Mouse (Mus musculus) CH12.LX (cell line): ENCODE data around the gene Agpat2. TPM values are rescaled to one million over a fixed set of nuclear protein-coding genes. Genes with fewer than 3 reads are reported as not detected.

ENCODE experiments used
- DNase-seq: peaks from one replicate; pipeline ENCODE4 v3.0.0-alpha.2; 2013; ENCODE audit errors: extremely low read depth
- H3K27ac ChIP-seq: 2 replicates; pipeline ENCODE4 v1.5.1; 2012; ENCODE audit warnings: low read depth, mild to moderate bottlenecking, control low read depth, moderate library complexity; ENCODE audit not compliant: insufficient read depth
- H3K27me3 ChIP-seq: replicated peaks from 2 replicates; pipeline ENCODE3; 2012; ENCODE audit warnings: inconsistent platforms
- H3K36me3 ChIP-seq, 2 experiments: replicated peaks in 1 of 2; 2 replicates each; pipeline versions ENCODE3 to v1.6.1; 2012; ENCODE audit warnings: inconsistent platforms in 1 of 2, low read length in 1 of 2, mild to moderate bottlenecking in 1 of 2, mixed read lengths in 1 of 2, moderate library complexity in 1 of 2; ENCODE audit not compliant: control insufficient read depth in 1 of 2, insufficient read depth in 1 of 2
- H3K4me1 ChIP-seq, 2 experiments: 2 replicates each; pipeline ENCODE4 v1.6.1; 2012; ENCODE audit warnings: inconsistent platforms in 1 of 2, moderate library complexity in 1 of 2; ENCODE audit not compliant: insufficient read depth in 2 of 2, control insufficient read depth in 1 of 2
- H3K4me2 ChIP-seq: 2 replicates; pipeline ENCODE4 v1.6.1; 2012; ENCODE audit warnings: low read depth, mild to moderate bottlenecking, control low read depth; ENCODE audit not compliant: poor library complexity, insufficient read depth, severe bottlenecking
- H3K4me3 ChIP-seq, 3 experiments: fragments of 150-350 bp in 1 of 3; sonication (generic) in 1 of 3; replicated peaks in 1 of 3; 2 replicates each; pipeline versions ENCODE3 to v1.5.1; 2011 to 2012; ENCODE audit warnings: low read depth in 2 of 3, low read length in 2 of 3, mild to moderate bottlenecking in 2 of 3, moderate library complexity in 2 of 3, control low read depth in 1 of 3, improper control_type of control experiment in 1 of 3, inconsistent platforms in 1 of 3, mixed read lengths in 1 of 3; ENCODE audit not compliant: poor library complexity in 1 of 3
- H3K79me2 ChIP-seq: replicated peaks from 2 replicates; pipeline ENCODE4 v1.6.1; 2012; ENCODE audit warnings: mild to moderate bottlenecking, moderate library complexity; ENCODE audit not compliant: control insufficient read depth, poor library complexity, insufficient read depth, severe bottlenecking; ENCODE audit errors: extremely low read depth
- H3K9ac ChIP-seq: 2 replicates; pipeline ENCODE4 v1.6.1; 2012; ENCODE audit warnings: low read depth, mild to moderate bottlenecking, control low read depth, moderate library complexity; ENCODE audit not compliant: insufficient read depth
- H3K9me3 ChIP-seq: replicated peaks from 2 replicates; pipeline ENCODE3; 2012; ENCODE audit warnings: low read length, inconsistent platforms, mixed read lengths
- CHD1 ChIP-seq: IDR thresholded peaks from 2 replicates; pipeline ENCODE4 v1.6.1; 2012; ENCODE audit warnings: low read depth, low read length, improper control_type of control experiment, inconsistent platforms
- ELF1 ChIP-seq: IDR thresholded peaks from 2 replicates; pipeline ENCODE4 v1.6.1; 2014; ENCODE audit warnings: low read depth, mild to moderate bottlenecking, inconsistent platforms, low read length, improper control_type of control experiment
- ETS1 ChIP-seq: conservative IDR thresholded peaks from 2 replicates; pipeline ENCODE4 v1.6.1; 2012; ENCODE audit warnings: low read depth, mild to moderate bottlenecking, inconsistent platforms, low read length, improper control_type of control experiment, moderate library complexity
- GABPA ChIP-seq: IDR thresholded peaks from 2 replicates; pipeline ENCODE4 v1.6.1; 2012; ENCODE audit warnings: low read depth, low read length, improper control_type of control experiment, inconsistent platforms; ENCODE audit not compliant: insufficient replicate concordance
- IRF4 ChIP-seq: IDR thresholded peaks from 2 replicates; pipeline ENCODE4 v1.6.1; 2014; ENCODE audit warnings: low read depth, mild to moderate bottlenecking, inconsistent platforms, low read length, improper control_type of control experiment
- JUN ChIP-seq: IDR thresholded peaks from 2 replicates; pipeline ENCODE4 v1.6.1; 2011; ENCODE audit warnings: low read depth, mild to moderate bottlenecking, low read length, improper control_type of control experiment, moderate library complexity; ENCODE audit not compliant: insufficient read depth
- JUND ChIP-seq: conservative IDR thresholded peaks from 2 replicates; pipeline ENCODE4 v1.6.1; 2011; ENCODE audit warnings: low read depth, low read length, improper control_type of control experiment
- MAFK ChIP-seq: IDR thresholded peaks from 2 replicates; pipeline ENCODE4 v1.6.1; 2011; ENCODE audit warnings: low read length, improper control_type of control experiment; ENCODE audit not compliant: insufficient replicate concordance
- MAX ChIP-seq: IDR thresholded peaks from 2 replicates; pipeline ENCODE4 v1.6.1; 2011; ENCODE audit warnings: low read length, improper control_type of control experiment
- MEF2A ChIP-seq: IDR thresholded peaks from 2 replicates; pipeline ENCODE4 v1.6.1; 2014; ENCODE audit warnings: low read depth, mild to moderate bottlenecking, inconsistent platforms, low read length, improper control_type of control experiment, borderline replicate concordance
- MYC ChIP-seq: IDR thresholded peaks from 2 replicates; pipeline ENCODE4 v1.6.1; 2011; ENCODE audit warnings: low read depth, mild to moderate bottlenecking, improper control_type of control experiment, low read length
- NELFE ChIP-seq: IDR thresholded peaks from 2 replicates; pipeline ENCODE4 v1.6.1; 2011; ENCODE audit warnings: low read depth, low read length, improper control_type of control experiment
- POLR2AphosphoS2 ChIP-seq: IDR thresholded peaks from 2 replicates; pipeline ENCODE4 v1.6.1; 2011; ENCODE audit warnings: low read depth, low read length, improper control_type of control experiment
- RAD21 ChIP-seq: IDR thresholded peaks from 2 replicates; pipeline ENCODE4 v1.6.1; 2011; ENCODE audit warnings: low read depth, mild to moderate bottlenecking, low read length, improper control_type of control experiment, moderate library complexity
- RCOR1 ChIP-seq: conservative IDR thresholded peaks from 2 replicates; pipeline ENCODE4 v1.6.1; 2012; ENCODE audit warnings: low read depth, mild to moderate bottlenecking, inconsistent platforms, low read length, improper control_type of control experiment
- SIN3A ChIP-seq: IDR thresholded peaks from 2 replicates; pipeline ENCODE4 v1.6.1; 2012; ENCODE audit warnings: low read length, improper control_type of control experiment, inconsistent platforms
- SMC3 ChIP-seq: IDR thresholded peaks from 2 replicates; pipeline ENCODE4 v1.6.1; 2011; ENCODE audit warnings: low read depth, low read length, improper control_type of control experiment
- UBTF ChIP-seq: IDR thresholded peaks from 2 replicates; pipeline ENCODE4 v1.6.1; 2012; ENCODE audit warnings: low read depth, mild to moderate bottlenecking, inconsistent platforms, low read length, improper control_type of control experiment, moderate library complexity
- ZKSCAN1 ChIP-seq: IDR thresholded peaks from 2 replicates; pipeline ENCODE4 v1.6.1; 2012; ENCODE audit warnings: low read depth, inconsistent platforms, low read length, improper control_type of control experiment, borderline replicate concordance
- ZMIZ1 ChIP-seq: IDR thresholded peaks from 2 replicates; pipeline ENCODE4 v1.6.1; 2012; ENCODE audit warnings: low read depth, mild to moderate bottlenecking, inconsistent platforms, low read length, improper control_type of control experiment
- ZNF384 ChIP-seq: IDR thresholded peaks from 2 replicates; pipeline ENCODE4 v1.6.1; 2012; ENCODE audit warnings: low read depth, low read length, improper control_type of control experiment, inconsistent platforms
- dilution Hi-C: fragments of 300-500 bp; cut with MboI; formaldehyde crosslinking; loops from 2 replicates; pipeline ENCODE4 v1.14.3; 2020; ENCODE audit warnings: low sequenced_read_pairs; ENCODE audit not compliant: extremely low pct_unique_long_range_greater_than_20kb, extremely low pct_ligation_motif_present
- in situ Hi-C: fragments of 300-500 bp; cut with MboI; formaldehyde crosslinking; loops from 3 replicates; pipeline ENCODE4 v1.14.3; 2019; ENCODE audit warnings: low sequenced_read_pairs, low pct_ligation_motif_present, low pct_unique_long_range_greater_than_20kb, mixed read lengths
- polyA plus RNA-seq: library from polyadenylated mRNA; unstranded; fragments of >175 nt; gene quantifications from 2 replicates; pipeline ENCODE4 v1.2.1, GENCODE M21; 2012; ENCODE audit warnings: low read depth; ENCODE audit not compliant: insufficient read length
- total RNA-seq, 2 experiments: library from RNA; depleted of rRNA; stranded (reverse); fragments of 300-350 nt in 1 of 2; fragments of >200 nt in 1 of 2; gene quantifications; 2 replicates each; pipeline ENCODE4 v1.2.3; 2012 to 2014

Agpat2 gene
- total and polyA plus RNA-seq, 3 experiments = 8.6 to 14.2 (median 9.5) TPM

- Histone ChIP-seq H3K36me3 (no peaks in the 10 kb centered on the region), H3K4me2 (no peak overlapping the region), H3K4me3 (no peak overlapping the region), H3K9ac (no peak overlapping the region), H3K79me2 (no peaks in the 10 kb centered on the region), H3K4me1 (peaks cover 13 to 38% of the 10 kb centered on the region in 2 experiments), H3K9me3 (no peaks in the 10 kb centered on the region), H3K27ac (no peak overlapping the region), H3K27me3 (peaks cover 85% of the 10 kb centered on the region)
- DNase-seq = no peak
- no peak for TF ChIP-seq NELFE
- no peak for TF ChIP-seq JUND
- no peak for TF ChIP-seq MEF2A
- no peak for TF ChIP-seq CHD1
- no peak for TF ChIP-seq RAD21
- TF ChIP-seq IRF4 = no peak
- TF ChIP-seq ELF1 = no peak
- TF ChIP-seq ZKSCAN1 = no peak
- TF ChIP-seq ZMIZ1 = no peak
- TF ChIP-seq GABPA = no peak
- no peak for TF ChIP-seq SMC3
- TF ChIP-seq POLR2AphosphoS2 = no peak
- no peak for TF ChIP-seq UBTF
- no peak for TF ChIP-seq ETS1
- no peak for TF ChIP-seq ZNF384
- in situ Hi-C loops = no loop called here
- dilution Hi-C loops = no loop called here
These were observed 3.1 kb upstream of the Agpat2 start for GRCm38 (mm10) chr2:26607056-26607910.

- TF ChIP-seq ZNF384 = no peak
- no peak for TF ChIP-seq JUN
- no peak for TF ChIP-seq MAFK
- no peak for TF ChIP-seq MYC
- TF ChIP-seq SIN3A = no peak
- no peak for TF ChIP-seq MAX
- TF ChIP-seq RCOR1 = no peak
- no peak for TF ChIP-seq NELFE
- TF ChIP-seq MEF2A = no peak
- no peak overlapping the region for H3K4me2 ChIP-seq
- dilution Hi-C loops = no loop called here
These were observed 2.4 kb upstream of the Agpat2 start for GRCm38 (mm10) chr2:26606579-26606978.

More at GRCm38 (mm10) chr2:26606579-26606978, 2.4 kb upstream of the Agpat2 start:
- H3K79me2 ChIP-seq = no peaks in the 10 kb centered on the region
- H3K27ac ChIP-seq = no peak overlapping the region
- in situ Hi-C loops = no loop called here
- no peaks in the 10 kb centered on the region for H3K9me3 ChIP-seq
- peaks cover 13 to 38% of the 10 kb centered on the region in 2 experiments for H3K4me1 ChIP-seq
- H3K27me3 ChIP-seq = peaks cover 80% of the 10 kb centered on the region
- no peak for DNase-seq
- H3K4me3 ChIP-seq = no peak overlapping the region
- H3K36me3 ChIP-seq = no peaks in the 10 kb centered on the region
- H3K9ac ChIP-seq = no peak overlapping the region
